Mouse (Mus musculus) heart, adult 9 months (tissue): ENCODE data around the gene Ephb1.

ENCODE experiments used
- DNase-seq, 2 experiments: peaks; one replicate each; pipeline ENCODE4 v3.0.0; 2022; ENCODE audit warnings: low spot score in 2 of 2

The Ephb1 gene

GRCm38 (mm10) chr9:102306645-102307415, 47.7 kb downstream of the Ephb1 start:
- peak; percentile 79 to 88 for DNase-seq

- DNase-seq = peak; percentile 9 to 33
These were observed 48.9 kb downstream of the Ephb1 start for GRCm38 (mm10) chr9:102305432-102306100.

- no peak for DNase-seq
These were observed 49.7 kb downstream of the Ephb1 start for GRCm38 (mm10) chr9:102304796-102305195.

- DNase-seq = no peak
These were observed 50.6 kb downstream of the Ephb1 start for GRCm38 (mm10) chr9:102303882-102304281.

- DNase-seq = no peak
These were observed 53.5 kb downstream of the Ephb1 start for GRCm38 (mm10) chr9:102300985-102301384.

- no peak for DNase-seq
These were observed 55.8 kb downstream of the Ephb1 start for GRCm38 (mm10) chr9:102298741-102299140.

GRCm38 (mm10) chr9:102297986-102298385, 56.5 kb downstream of the Ephb1 start:
- no peak for DNase-seq

- DNase-seq = no peak
These were observed 57.3 kb downstream of the Ephb1 start for GRCm38 (mm10) chr9:102297176-102297575.

GRCm38 (mm10) chr9:102293605-102294004, 60.9 kb downstream of the Ephb1 start:
- DNase-seq = no peak

GRCm38 (mm10) chr9:102291230-102291629, 63.3 kb downstream of the Ephb1 start:
- no peak for DNase-seq

- no peak for DNase-seq
These were observed 66.1 kb downstream of the Ephb1 start for GRCm38 (mm10) chr9:102288356-102288755.

GRCm38 (mm10) chr9:102275931-102276330, 78.6 kb downstream of the Ephb1 start:
- DNase-seq = peak; percentile 26 to 28

- DNase-seq = no peak
These were observed 80.5 kb downstream of the Ephb1 start for GRCm38 (mm10) chr9:102274016-102274415.

GRCm38 (mm10) chr9:102273469-102273808, 81.1 kb downstream of the Ephb1 start:
- no peak for DNase-seq

- no peak for DNase-seq
These were observed 81.6 kb downstream of the Ephb1 start for GRCm38 (mm10) chr9:102272731-102273468.

GRCm38 (mm10) chr9:102270496-102270895, 84.0 kb downstream of the Ephb1 start:
- DNase-seq = no peak

- peak; percentile 11 to 23 for DNase-seq
These were observed 87.0 kb downstream of the Ephb1 start for GRCm38 (mm10) chr9:102267311-102268027.

GRCm38 (mm10) chr9:102263760-102264159, 90.7 kb downstream of the Ephb1 start:
- DNase-seq = no peak

GRCm38 (mm10) chr9:102262100-102262501, 92.4 kb downstream of the Ephb1 start:
- peak; percentile 27 to 57 for DNase-seq

- no peak for DNase-seq
These were observed 93.0 kb downstream of the Ephb1 start for GRCm38 (mm10) chr9:102261511-102261910.

GRCm38 (mm10) chr9:102256407-102256806, 98.1 kb downstream of the Ephb1 start:
- DNase-seq = no peak

- DNase-seq = no peak
These were observed 98.7 kb downstream of the Ephb1 start for GRCm38 (mm10) chr9:102255803-102256202.
